Mouse (Mus musculus) kidney, postnatal 25 days (tissue): Measurements from ENCODE around the gene Gm29797.
A peak's percentile ranks its signal among the peaks of the same experiment; 100 is the strongest.

Source experiments
- DNase-seq, 2 experiments: peaks; one replicate each; pipeline ENCODE4 v3.0.0; 2021; ENCODE audit warnings: mixed read lengths in 2 of 2

Gm29797 gene

GRCm38 (mm10) chr2:181656734-181657133 lies at the start of gene Gm29797:
Gene Gm29797, plus strand, starts transcription at chr2:181657034.
- DNase-seq: no peak

GRCm38 (mm10) chr2:181618761-181619495 lies 37.9 kb upstream of the Gm29797 start:
- DNase-seq: no peak

- peak in 1 of 2 experiments; percentile 57 for DNase-seq
These were observed 33.4 kb upstream of the Gm29797 start for GRCm38 (mm10) chr2:181623401-181623800.

DNA sequence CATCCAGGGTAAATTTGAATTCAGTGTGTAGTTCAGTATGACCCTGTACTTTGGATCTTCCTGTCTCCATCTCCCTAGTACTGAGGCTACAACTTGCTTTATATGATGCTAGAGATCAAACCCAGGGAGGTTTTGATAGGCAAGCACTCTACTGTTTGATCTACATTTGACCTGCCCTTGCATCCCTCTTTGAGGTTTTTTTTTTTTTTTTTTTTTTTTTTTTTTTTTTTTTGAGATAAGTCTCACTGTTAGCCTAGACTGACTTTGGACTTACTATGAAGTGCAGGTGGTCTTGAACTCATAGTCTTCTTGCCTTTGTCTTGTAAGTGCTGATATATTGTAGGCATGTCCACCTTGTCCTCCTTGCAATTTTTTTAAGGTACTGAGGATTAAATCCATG lies 28.4 kb upstream of the Gm29797 start:
- no peak for DNase-seq

DNA sequence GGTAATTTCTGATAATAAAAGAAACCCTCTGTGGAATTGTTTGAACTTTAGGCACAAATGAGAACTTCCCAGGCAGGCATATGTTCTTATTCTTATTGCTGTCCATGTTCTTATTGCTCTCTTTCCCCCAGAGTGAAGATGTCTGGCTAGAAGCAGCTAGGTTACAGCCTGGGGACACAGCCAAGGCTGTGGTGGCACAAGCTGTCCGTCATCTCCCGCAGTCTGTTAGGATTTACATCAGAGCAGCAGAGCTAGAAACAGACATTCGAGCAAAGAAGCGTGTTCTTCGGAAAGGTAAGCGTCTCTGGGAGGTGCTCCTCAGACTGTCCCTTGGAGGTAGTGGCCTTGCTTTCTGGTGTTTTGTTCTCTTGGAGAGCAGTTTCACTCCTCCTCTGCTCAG lies 24.2 kb upstream of the Gm29797 start:
- no peak for DNase-seq

DNA sequence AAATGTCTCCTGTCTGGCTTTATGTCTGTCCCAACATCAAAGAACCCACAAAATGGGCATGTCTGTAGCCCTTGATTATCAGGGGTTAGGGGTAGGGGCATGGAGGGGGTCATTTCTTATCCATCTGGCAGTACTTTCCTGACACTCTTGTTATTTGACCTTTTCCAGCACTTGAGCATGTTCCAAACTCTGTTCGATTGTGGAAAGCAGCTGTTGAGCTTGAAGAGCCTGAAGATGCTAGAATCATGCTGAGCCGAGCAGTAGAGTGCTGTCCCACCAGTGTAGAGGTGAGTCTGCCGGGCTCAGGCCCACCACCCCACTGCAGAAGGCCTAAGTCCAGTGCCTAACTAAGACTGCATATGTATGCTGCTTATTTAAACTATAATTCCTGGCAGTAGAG lies 21.0 kb upstream of the Gm29797 start:
- no peak for DNase-seq

- peak; percentile 61 to 64 for DNase-seq
These were observed 12.5 kb upstream of the Gm29797 start for GRCm38 (mm10) chr2:181644361-181644760.

DNA sequence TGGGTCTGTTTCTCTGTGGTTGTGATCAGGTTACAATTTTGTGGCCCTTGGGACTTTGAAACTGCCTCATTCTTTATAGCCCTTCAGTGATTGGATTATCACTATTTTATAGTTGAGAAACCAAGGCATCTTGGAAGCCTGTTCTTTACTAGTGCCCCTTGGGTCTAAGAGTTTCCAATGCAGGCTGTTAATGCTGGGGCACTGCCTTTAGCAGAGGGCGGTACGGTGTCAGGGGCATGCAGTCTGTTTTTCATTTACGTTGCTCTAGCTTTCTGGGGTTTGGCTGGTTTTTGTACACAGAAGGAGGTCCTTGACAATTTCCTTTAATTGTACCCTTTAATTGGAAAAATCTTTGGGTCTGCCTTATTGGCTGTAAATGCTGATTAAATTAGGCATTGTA lies 11.2 kb upstream of the Gm29797 start:
- no peak for DNase-seq

DNA sequence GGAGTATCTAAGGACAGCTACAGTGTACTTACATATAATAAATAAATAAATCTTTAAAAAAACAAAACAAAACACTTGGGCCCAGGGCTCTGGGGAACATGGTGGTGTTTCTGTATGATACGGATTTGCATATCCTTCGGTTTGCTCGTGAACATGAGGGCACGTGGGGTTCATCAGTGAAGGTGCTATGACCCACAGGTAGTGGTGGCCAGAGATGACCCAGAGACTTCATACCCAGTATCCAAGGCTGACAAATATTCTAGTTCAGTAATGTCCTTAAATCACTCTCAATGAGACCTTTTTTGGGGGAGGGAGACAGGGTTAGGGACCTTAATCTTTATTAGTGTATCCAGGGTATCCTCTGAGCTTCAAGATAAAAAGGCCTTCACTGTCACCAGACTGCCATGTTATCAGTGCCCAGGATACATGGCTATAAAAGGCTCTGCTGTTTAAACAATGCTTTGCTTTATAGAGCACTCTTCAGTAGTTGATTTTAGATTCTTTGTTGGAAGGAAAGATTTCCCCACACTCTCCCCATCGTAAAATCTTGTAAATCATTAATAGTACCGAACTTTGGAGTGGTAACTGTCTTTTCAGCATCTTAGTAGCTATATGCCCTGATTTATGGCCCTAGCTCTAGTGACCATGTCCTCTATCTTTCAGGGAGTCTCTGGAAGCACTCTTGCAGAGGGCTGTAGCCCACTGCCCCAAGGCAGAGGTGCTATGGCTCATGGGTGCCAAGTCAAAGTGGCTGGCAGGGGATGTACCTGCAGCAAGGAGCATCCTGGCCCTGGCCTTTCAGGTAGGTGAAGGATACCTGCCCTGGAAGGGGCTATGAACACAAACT lies 10.0 kb upstream of the Gm29797 start:
- DNase-seq: no peak

DNA sequence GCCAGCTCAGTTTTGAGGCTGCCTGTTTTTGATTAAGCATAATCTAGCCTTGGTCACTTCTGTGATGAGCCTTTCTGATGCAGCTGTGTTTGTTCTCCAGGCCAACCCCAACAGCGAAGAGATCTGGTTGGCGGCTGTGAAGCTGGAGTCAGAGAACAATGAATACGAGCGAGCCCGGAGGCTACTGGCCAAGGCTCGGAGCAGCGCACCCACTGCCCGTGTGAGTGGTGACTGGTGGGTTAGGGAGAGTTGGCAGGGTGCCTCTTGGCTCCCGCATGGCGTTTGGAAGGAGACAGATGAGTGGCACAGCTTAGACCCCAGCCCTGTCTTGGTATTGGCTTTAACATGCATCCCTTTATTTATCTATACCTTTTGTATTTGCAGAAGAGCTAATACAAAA lies 7.9 kb upstream of the Gm29797 start:
- DNase-seq: no peak

GRCm38 (mm10) chr2:181653065-181653464 lies 3.8 kb upstream of the Gm29797 start:
- no peak for DNase-seq

DNA sequence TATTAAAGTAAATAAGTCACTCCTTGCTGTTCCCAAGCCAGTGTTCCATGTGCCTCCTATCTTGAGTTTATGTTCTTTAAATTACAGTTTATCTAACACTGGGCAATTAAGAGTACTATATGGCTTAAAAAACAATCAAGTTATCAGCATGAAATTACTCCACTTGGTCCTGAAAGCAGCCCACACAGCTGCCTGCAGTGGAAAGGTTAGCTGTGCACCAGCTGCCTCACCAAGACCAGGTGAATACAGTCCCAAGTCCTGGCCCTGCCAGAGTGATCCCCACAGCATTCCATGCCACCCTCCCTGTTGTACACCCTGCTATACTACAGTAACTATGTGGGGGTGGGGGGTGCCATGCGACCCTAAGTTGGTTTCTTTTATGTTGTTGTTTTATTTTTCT lies 3.3 kb upstream of the Gm29797 start:
- DNase-seq: no peak

GRCm38 (mm10) chr2:181657441-181657840 lies 607 bp downstream of the Gm29797 start:
- DNase-seq: no peak

- no peak for DNase-seq
These were observed 1.7 kb downstream of the Gm29797 start for GRCm38 (mm10) chr2:181658528-181658927.

DNA sequence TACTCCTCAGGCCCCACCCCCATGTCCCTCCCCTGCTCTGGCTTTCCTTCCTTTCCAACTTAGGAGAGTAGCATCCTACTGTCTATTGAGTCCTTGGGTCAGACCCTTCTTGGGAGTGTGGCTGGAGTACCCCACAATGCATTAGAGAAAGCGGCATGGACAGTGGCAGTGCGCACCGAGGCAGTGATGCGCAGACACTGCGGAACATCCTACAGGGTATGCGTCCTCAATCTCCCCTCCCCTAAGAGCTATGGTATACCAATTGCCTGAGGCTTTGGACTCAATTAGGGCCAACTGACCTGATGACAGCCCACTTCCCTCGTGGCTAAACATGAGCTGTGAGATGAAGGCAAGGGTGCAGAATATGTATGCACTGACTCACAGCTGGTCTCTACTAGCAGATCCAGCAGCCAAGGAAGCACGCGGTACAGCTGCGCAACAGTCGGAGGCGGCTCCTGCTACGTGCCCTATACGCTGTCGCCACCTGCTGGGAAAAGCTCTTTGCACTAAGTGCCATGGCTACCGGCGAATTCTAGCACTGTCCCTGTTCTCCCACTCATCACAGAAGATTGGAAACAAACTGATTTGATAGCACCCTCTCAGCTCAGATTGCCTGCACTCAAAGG lies 2.2 kb downstream of the Gm29797 start:
- DNase-seq: peak; percentile 79 to 83

- peak; percentile 91 to 92 for DNase-seq
These were observed 2.8 kb downstream of the Gm29797 start for GRCm38 (mm10) chr2:181659609-181660055.

DNA sequence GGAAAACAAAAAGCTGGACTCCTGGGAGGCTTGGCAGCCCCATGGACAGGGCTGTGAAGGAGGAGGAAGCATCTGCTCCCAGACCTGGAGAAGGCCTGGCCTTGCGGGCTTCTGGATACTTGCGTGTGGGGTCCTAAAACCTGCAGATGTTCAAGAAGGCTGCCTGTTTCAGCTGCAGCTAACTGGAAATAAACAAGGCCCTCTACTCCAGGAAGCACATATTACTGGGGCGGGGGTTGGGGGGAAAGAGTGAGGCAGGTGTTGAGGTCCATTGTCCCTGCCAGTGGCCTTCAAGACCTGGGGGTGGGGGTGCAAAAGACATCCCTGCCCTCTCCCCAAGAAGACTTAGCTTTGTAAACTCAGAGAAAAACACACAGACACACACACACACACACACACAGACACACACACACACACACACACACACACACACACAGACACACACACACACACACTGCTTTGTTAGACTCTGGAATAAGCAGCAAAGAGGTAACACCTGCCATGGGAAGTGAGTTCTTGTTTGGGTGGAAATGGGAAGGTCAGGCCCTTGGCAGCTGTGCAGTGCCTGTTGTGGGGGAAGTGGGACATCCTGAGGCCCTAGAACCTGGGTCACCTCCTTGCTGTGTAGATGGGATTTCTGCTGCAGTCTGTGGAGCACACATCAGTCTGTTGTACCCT lies 5.9 kb downstream of the Gm29797 start:
- DNase-seq: peak; percentile 58 to 83

- DNase-seq: peak; percentile 70 to 90
These were observed 6.4 kb downstream of the Gm29797 start for GRCm38 (mm10) chr2:181663298-181663630.

DNA sequence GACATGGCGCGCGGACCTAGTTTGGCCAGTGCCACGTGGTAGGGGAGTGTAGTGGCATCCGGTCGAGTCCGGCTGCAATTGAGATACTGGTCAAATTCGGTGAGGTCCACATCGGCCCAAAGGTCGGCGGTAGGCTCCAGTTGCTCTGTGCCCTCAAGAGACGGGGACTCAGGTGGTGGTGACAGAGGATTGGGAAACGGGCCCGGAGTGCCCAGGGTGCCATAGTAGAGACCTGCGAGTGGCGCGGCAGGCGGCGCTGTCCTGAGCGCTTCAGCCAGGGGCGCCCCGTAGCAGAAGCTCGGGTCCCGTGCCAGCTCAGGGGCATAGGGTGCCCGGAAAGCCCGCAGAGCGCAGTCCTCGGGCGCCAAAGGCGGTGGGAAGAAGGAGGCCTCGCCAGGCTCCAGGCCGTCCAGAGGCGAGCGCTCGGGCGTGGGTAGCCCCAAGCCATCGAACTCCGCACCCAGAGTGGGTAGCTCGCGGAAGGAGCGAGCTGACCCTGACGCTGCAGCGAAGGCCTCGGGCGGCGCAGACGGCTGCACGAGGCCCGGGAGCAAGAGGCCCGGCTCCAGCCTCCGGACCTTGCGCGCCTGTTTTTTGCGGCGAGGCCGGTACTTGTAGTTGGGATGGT lies 13.6 kb downstream of the Gm29797 start:
- DNase-seq: peak; percentile 35 to 52

- peak in 1 of 2 experiments; percentile 25 for DNase-seq
These were observed 14.1 kb downstream of the Gm29797 start for GRCm38 (mm10) chr2:181670913-181671311.

- DNase-seq: peak; percentile 79 to 87
These were observed 14.5 kb downstream of the Gm29797 start, which contains the start of gene Sox18 for GRCm38 (mm10) chr2:181671326-181671725. Gene Sox18, minus strand, starts transcription at chr2:181671640.

GRCm38 (mm10) chr2:181671984-181672383 lies 15.2 kb downstream of the Gm29797 start:
- DNase-seq: no peak
